Mouse (Mus musculus) CH12.LX (cell line): ENCODE results near the gene Kat2b. TPM values are rescaled to one million over a fixed set of nuclear protein-coding genes. Genes with fewer than 3 reads are reported as not detected.

Source experiments
- DNase-seq: peaks from one replicate; pipeline ENCODE4 v3.0.0-alpha.2; 2013; ENCODE audit errors: extremely low read depth
- H3K27ac ChIP-seq: 2 replicates; pipeline ENCODE4 v1.5.1; 2012; ENCODE audit warnings: low read depth, mild to moderate bottlenecking, control low read depth, moderate library complexity; ENCODE audit not compliant: insufficient read depth
- H3K27me3 ChIP-seq: replicated peaks from 2 replicates; pipeline ENCODE3; 2012; ENCODE audit warnings: inconsistent platforms
- H3K36me3 ChIP-seq, 2 experiments: replicated peaks in 1 of 2; 2 replicates each; pipeline versions ENCODE3 to v1.6.1; 2012; ENCODE audit warnings: inconsistent platforms in 1 of 2, low read length in 1 of 2, mild to moderate bottlenecking in 1 of 2, mixed read lengths in 1 of 2, moderate library complexity in 1 of 2; ENCODE audit not compliant: control insufficient read depth in 1 of 2, insufficient read depth in 1 of 2
- H3K4me1 ChIP-seq, 2 experiments: 2 replicates each; pipeline ENCODE4 v1.6.1; 2012; ENCODE audit warnings: inconsistent platforms in 1 of 2, moderate library complexity in 1 of 2; ENCODE audit not compliant: insufficient read depth in 2 of 2, control insufficient read depth in 1 of 2
- H3K4me2 ChIP-seq: 2 replicates; pipeline ENCODE4 v1.6.1; 2012; ENCODE audit warnings: low read depth, mild to moderate bottlenecking, control low read depth; ENCODE audit not compliant: poor library complexity, insufficient read depth, severe bottlenecking
- H3K4me3 ChIP-seq, 3 experiments: fragments of 150-350 bp in 1 of 3; sonication (generic) in 1 of 3; replicated peaks in 1 of 3; 2 replicates each; pipeline versions ENCODE3 to v1.5.1; 2011 to 2012; ENCODE audit warnings: low read depth in 2 of 3, low read length in 2 of 3, mild to moderate bottlenecking in 2 of 3, moderate library complexity in 2 of 3, control low read depth in 1 of 3, improper control_type of control experiment in 1 of 3, inconsistent platforms in 1 of 3, mixed read lengths in 1 of 3; ENCODE audit not compliant: poor library complexity in 1 of 3
- H3K79me2 ChIP-seq: replicated peaks from 2 replicates; pipeline ENCODE4 v1.6.1; 2012; ENCODE audit warnings: mild to moderate bottlenecking, moderate library complexity; ENCODE audit not compliant: control insufficient read depth, poor library complexity, insufficient read depth, severe bottlenecking; ENCODE audit errors: extremely low read depth
- H3K9ac ChIP-seq: 2 replicates; pipeline ENCODE4 v1.6.1; 2012; ENCODE audit warnings: low read depth, mild to moderate bottlenecking, control low read depth, moderate library complexity; ENCODE audit not compliant: insufficient read depth
- H3K9me3 ChIP-seq: replicated peaks from 2 replicates; pipeline ENCODE3; 2012; ENCODE audit warnings: low read length, inconsistent platforms, mixed read lengths
- CHD1 ChIP-seq: IDR thresholded peaks from 2 replicates; pipeline ENCODE4 v1.6.1; 2012; ENCODE audit warnings: low read depth, low read length, improper control_type of control experiment, inconsistent platforms
- CTCF ChIP-seq, 2 experiments: IDR thresholded peaks in 1 of 2; conservative IDR thresholded peaks in 1 of 2; 2 replicates each; pipeline ENCODE4 v1.5.1; 2011 to 2012; ENCODE audit warnings: low read depth in 2 of 2, low read length in 2 of 2, improper control_type of control experiment in 1 of 2, inconsistent platforms in 1 of 2, mild to moderate bottlenecking in 1 of 2, moderate library complexity in 1 of 2
- IRF4 ChIP-seq: IDR thresholded peaks from 2 replicates; pipeline ENCODE4 v1.6.1; 2014; ENCODE audit warnings: low read depth, mild to moderate bottlenecking, inconsistent platforms, low read length, improper control_type of control experiment
- JUND ChIP-seq: conservative IDR thresholded peaks from 2 replicates; pipeline ENCODE4 v1.6.1; 2011; ENCODE audit warnings: low read depth, low read length, improper control_type of control experiment
- KAT2A ChIP-seq: IDR thresholded peaks from 2 replicates; pipeline ENCODE4 v1.6.1; 2012; ENCODE audit warnings: low read length, improper control_type of control experiment, inconsistent platforms; ENCODE audit not compliant: insufficient replicate concordance
- MAX ChIP-seq: IDR thresholded peaks from 2 replicates; pipeline ENCODE4 v1.6.1; 2011; ENCODE audit warnings: low read length, improper control_type of control experiment
- MEF2A ChIP-seq: IDR thresholded peaks from 2 replicates; pipeline ENCODE4 v1.6.1; 2014; ENCODE audit warnings: low read depth, mild to moderate bottlenecking, inconsistent platforms, low read length, improper control_type of control experiment, borderline replicate concordance
- MXI1 ChIP-seq: IDR thresholded peaks from 2 replicates; pipeline ENCODE4 v1.6.1; 2011; ENCODE audit warnings: mild to moderate bottlenecking, low read depth, low read length, improper control_type of control experiment
- NELFE ChIP-seq: IDR thresholded peaks from 2 replicates; pipeline ENCODE4 v1.6.1; 2011; ENCODE audit warnings: low read depth, low read length, improper control_type of control experiment
- POLR2A ChIP-seq: IDR thresholded peaks from 2 replicates; pipeline ENCODE4 v1.6.1; 2011; ENCODE audit warnings: low read depth, mild to moderate bottlenecking, improper control_type of control experiment, low read length
- RAD21 ChIP-seq: IDR thresholded peaks from 2 replicates; pipeline ENCODE4 v1.6.1; 2011; ENCODE audit warnings: low read depth, mild to moderate bottlenecking, low read length, improper control_type of control experiment, moderate library complexity
- RCOR1 ChIP-seq: conservative IDR thresholded peaks from 2 replicates; pipeline ENCODE4 v1.6.1; 2012; ENCODE audit warnings: low read depth, mild to moderate bottlenecking, inconsistent platforms, low read length, improper control_type of control experiment
- USF1 ChIP-seq: IDR thresholded peaks from 2 replicates; pipeline ENCODE4 v1.6.1; 2014; ENCODE audit warnings: low read depth, mild to moderate bottlenecking, inconsistent platforms, low read length, improper control_type of control experiment
- ZMIZ1 ChIP-seq: IDR thresholded peaks from 2 replicates; pipeline ENCODE4 v1.6.1; 2012; ENCODE audit warnings: low read depth, mild to moderate bottlenecking, inconsistent platforms, low read length, improper control_type of control experiment
- ZNF384 ChIP-seq: IDR thresholded peaks from 2 replicates; pipeline ENCODE4 v1.6.1; 2012; ENCODE audit warnings: low read depth, low read length, improper control_type of control experiment, inconsistent platforms
- dilution Hi-C: fragments of 300-500 bp; cut with MboI; formaldehyde crosslinking; loops from 2 replicates; pipeline ENCODE4 v1.14.3; 2020; ENCODE audit warnings: low sequenced_read_pairs; ENCODE audit not compliant: extremely low pct_unique_long_range_greater_than_20kb, extremely low pct_ligation_motif_present
- in situ Hi-C: fragments of 300-500 bp; cut with MboI; formaldehyde crosslinking; loops from 3 replicates; pipeline ENCODE4 v1.14.3; 2019; ENCODE audit warnings: low sequenced_read_pairs, low pct_ligation_motif_present, low pct_unique_long_range_greater_than_20kb, mixed read lengths
- polyA plus RNA-seq: library from polyadenylated mRNA; unstranded; fragments of >175 nt; gene quantifications from 2 replicates; pipeline ENCODE4 v1.2.1, GENCODE M21; 2012; ENCODE audit warnings: low read depth; ENCODE audit not compliant: insufficient read length
- total RNA-seq, 2 experiments: library from RNA; depleted of rRNA; stranded (reverse); fragments of 300-350 nt in 1 of 2; fragments of >200 nt in 1 of 2; gene quantifications; 2 replicates each; pipeline ENCODE4 v1.2.3; 2012 to 2014

The Kat2b gene
- total and polyA plus RNA-seq, 3 experiments: 3.6 to 4.6 (median 4.1) TPM

- H3K9ac ChIP-seq: peak overlapping the region; percentile 65
- in situ Hi-C loops: no loop called here
- H3K27me3 ChIP-seq: no peaks in the 10 kb centered on the region
- no peak overlapping the region for H3K4me3 ChIP-seq
- no peaks in the 10 kb centered on the region for H3K9me3 ChIP-seq
- H3K36me3 ChIP-seq: peaks cover 3% of the 10 kb centered on the region in 2 experiments
- H3K27ac ChIP-seq: no peak overlapping the region
- peaks cover 16 to 21% of the 10 kb centered on the region in 2 experiments for H3K4me1 ChIP-seq
- peaks cover 13% of the 10 kb centered on the region for H3K79me2 ChIP-seq
- no peak for DNase-seq
- peak overlapping the region; percentile 91 for H3K4me2 ChIP-seq
- TF ChIP-seq USF1: no peak
- no peak for TF ChIP-seq MXI1
- TF ChIP-seq CTCF (conservative IDR thresholded peaks at IDR 0.05 in 1 of 2, IDR thresholded peaks at IDR 0.05 in 1 of 2; ENCODE audit: low read depth in 2 of 2, low read length in 2 of 2): 0 out of 4 replicates have a peak, but pooled peaks of 1 of the 2 experiments have one; percentile 18
- no peak for TF ChIP-seq RCOR1
- dilution Hi-C loops: no loop called here
These were observed 21.6 kb downstream of the Kat2b start for GRCm38 (mm10) chr17:53588097-53588855.

GRCm38 (mm10) chr17:53590110-53590509 is 23.4 kb downstream of the Kat2b start:
- dilution Hi-C loops (no loop called here), in situ Hi-C loops (no loop called here)
- Histone ChIP-seq H3K27ac (no peak overlapping the region), H3K36me3 (no peaks in the 10 kb centered on the region), H3K79me2 (peaks cover 9% of the 10 kb centered on the region; the same call in 1 of the 2 replicates), H3K4me2 (no peak overlapping the region), H3K9ac (no peak overlapping the region), H3K4me1 (peaks cover 16 to 28% of the 10 kb centered on the region in 2 experiments), H3K9me3 (no peaks in the 10 kb centered on the region), H3K27me3 (no peaks in the 10 kb centered on the region), H3K4me3 (no peak overlapping the region)
- no peak for DNase-seq
- no peak for TF ChIP-seq ZNF384
- TF ChIP-seq POLR2A: no peak
- TF ChIP-seq MAX: no peak
- no peak for TF ChIP-seq MEF2A
- TF ChIP-seq IRF4: no peak
- no peak for TF ChIP-seq CHD1
- no peak for TF ChIP-seq USF1
- no peak for TF ChIP-seq JUND

- Histone ChIP-seq H3K36me3 (peaks cover 0 to 2% of the 10 kb centered on the region in 2 experiments), H3K4me3 (no peak overlapping the region), H3K4me1 (peaks cover 11 to 24% of the 10 kb centered on the region in 2 experiments), H3K79me2 (peaks cover 7% of the 10 kb centered on the region; the same call in 1 of the 2 replicates), H3K4me2 (no peak overlapping the region), H3K27ac (no peak overlapping the region), H3K9ac (no peak overlapping the region), H3K9me3 (no peaks in the 10 kb centered on the region), H3K27me3 (no peaks in the 10 kb centered on the region)
- TF ChIP-seq RAD21 (no peak), KAT2A (no peak), ZMIZ1 (no peak), CHD1 (no peak), NELFE (no peak)
- dilution Hi-C loops (no loop called here), in situ Hi-C loops (no loop called here)
- no peak for DNase-seq
These were observed 25.2 kb downstream of the Kat2b start for GRCm38 (mm10) chr17:53591910-53592309.
